Mouse (Mus musculus) heart, postnatal 0 days (tissue): ENCODE measurements at regions not wholly inside any gene's neighbourhood (a gene's known extent, or its start where the extent isn't known, plus 50 kb on each side); places are given as distances from the start of the nearest gene placed in this dataset.

ENCODE experiments used
- ATAC-seq: fragments of 200-750 bp; cut with Nextera tagmentation; 2 replicates; pipeline ENCODE4 v1.8.0; 2017; ENCODE audit warnings: low read depth, moderate number of reproducible peaks, moderate library complexity; ENCODE audit not compliant: insufficient read depth
- DNase-seq: peaks from one replicate; pipeline ENCODE4 v3.0.0-alpha.2; 2016; ENCODE audit warnings: low spot score
- H3K27ac ChIP-seq: fragments of 300-500 bp; sonication (generic); 2 replicates; pipeline ENCODE4 v1.5.1; 2014; ENCODE audit warnings: low read depth, mild to moderate bottlenecking
- H3K27me3 ChIP-seq: fragments of 300-500 bp; sonication (generic); 2 replicates; pipeline ENCODE4 v1.6.1; 2014; ENCODE audit warnings: low read length, mixed read lengths; ENCODE audit not compliant: control insufficient read depth, insufficient read depth
- H3K36me3 ChIP-seq: fragments of 300-500 bp; sonication (generic); replicated peaks from 2 replicates; pipeline ENCODE4 v1.6.1; 2014; ENCODE audit warnings: low read length, mixed read lengths; ENCODE audit not compliant: control insufficient read depth, insufficient read depth
- H3K4me1 ChIP-seq: fragments of 300-500 bp; sonication (generic); 2 replicates; pipeline ENCODE4 v1.6.1; 2014; ENCODE audit warnings: antibody characterized with exemption; ENCODE audit not compliant: control insufficient read depth, insufficient read depth
- H3K4me2 ChIP-seq: fragments of 300-500 bp; sonication (generic); 2 replicates; pipeline ENCODE4 v1.6.1; 2014; ENCODE audit warnings: low read depth, mild to moderate bottlenecking, low read length, moderate library complexity
- H3K4me3 ChIP-seq: fragments of 300-500 bp; sonication (generic); 2 replicates; pipeline ENCODE4 v1.5.1; 2014; ENCODE audit warnings: low read depth, low read length
- H3K9ac ChIP-seq: fragments of 300-500 bp; sonication (generic); replicated peaks from 2 replicates; pipeline ENCODE4 v1.6.1; 2014; ENCODE audit warnings: low read depth, low read length, mixed read lengths
- H3K9me3 ChIP-seq: fragments of 300-500 bp; sonication (generic); replicated peaks from 2 replicates; pipeline ENCODE4 v1.6.1; 2016; ENCODE audit warnings: low read length; ENCODE audit not compliant: control insufficient read depth
- CTCF ChIP-seq: IDR thresholded peaks from 2 replicates; pipeline ENCODE4 v1.5.1; 2016; ENCODE audit warnings: antibody characterized with exemption, control low read depth, low read depth
- EP300 ChIP-seq: IDR thresholded peaks from 2 replicates; pipeline ENCODE4 v1.6.1; 2016; ENCODE audit warnings: antibody characterized with exemption, low read depth
- WGBS: fragments of 180-500 bp; shearing (Covaris S2); extraction: QIAGEN DNeasy Blood & Tissue Kit; methylation state at CpG from one replicate; pipeline ENCODE4 v1.1.7; 2014; 5-methylcytosine and 5-hydroxymethylcytosine counted together

- no peaks in the 10 kb centered on the region for H3K36me3 ChIP-seq
- H3K27ac ChIP-seq, result no peak overlapping the region
- H3K9me3 ChIP-seq, result no peaks in the 10 kb centered on the region
- no peak overlapping the region for H3K4me2 ChIP-seq
- DNase-seq (no peak), ATAC-seq (peak; percentile 44; the same call in 1 of the 2 replicates)
- WGBS, result 26% methylated on average over 1 of the region's 1 CpGs
- no peak for TF ChIP-seq EP300
- TF ChIP-seq CTCF, result no peak
- no peaks in the 10 kb centered on the region for H3K27me3 ChIP-seq
- H3K4me3 ChIP-seq, result no peak overlapping the region
- no peak overlapping the region for H3K9ac ChIP-seq
- no peaks in the 10 kb centered on the region for H3K4me1 ChIP-seq
These were observed 289.5 kb downstream of the Slc22a22 start for GRCm38 (mm10) chr15:57187840-57188457.

- DNase-seq, result no peak
- Histone ChIP-seq H3K27ac (no peak overlapping the region), H3K4me1 (no peaks in the 10 kb centered on the region), H3K9me3 (no peaks in the 10 kb centered on the region), H3K9ac (no peak overlapping the region), H3K4me2 (no peak overlapping the region), H3K36me3 (no peaks in the 10 kb centered on the region), H3K27me3 (no peaks in the 10 kb centered on the region), H3K4me3 (no peak overlapping the region)
- no peak for ATAC-seq
- no peak for TF ChIP-seq EP300
- TF ChIP-seq CTCF, result no peak
- 67% methylated on average over 1 of the region's 1 CpGs for WGBS
These were observed 298.3 kb downstream of the Slc22a22 start for GRCm38 (mm10) chr15:57179138-57179537.

DNA sequence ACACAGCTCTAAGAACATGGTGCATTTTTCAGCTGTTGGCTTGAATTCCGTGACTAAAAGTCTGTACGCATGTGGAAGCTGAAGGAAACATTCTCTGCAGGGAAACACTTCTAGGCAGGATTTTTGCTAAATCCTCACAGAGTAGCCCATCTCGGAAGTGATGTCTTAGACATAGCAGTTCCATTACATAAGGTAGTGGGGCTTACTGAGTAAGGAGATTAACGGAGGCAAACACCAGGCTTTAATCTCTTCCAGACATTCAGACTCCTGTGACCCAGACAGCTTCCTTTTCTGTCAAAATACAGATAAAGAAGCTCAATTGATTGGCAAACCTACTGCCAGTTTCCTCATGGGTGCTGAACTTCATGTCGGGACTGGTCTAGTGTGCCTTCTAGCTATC, 304.7 kb downstream of the Slc22a22 start:
- no peak overlapping the region for H3K4me3 ChIP-seq
- no peak overlapping the region for H3K27ac ChIP-seq
- no peaks in the 10 kb centered on the region for H3K9me3 ChIP-seq
- no peaks in the 10 kb centered on the region for H3K27me3 ChIP-seq
- no peak overlapping the region for H3K9ac ChIP-seq
- DNase-seq, result no peak
- no peaks in the 10 kb centered on the region for H3K36me3 ChIP-seq
- no peak for ATAC-seq
- no peak for TF ChIP-seq EP300
- TF ChIP-seq CTCF, result no peak
- H3K4me2 ChIP-seq, result no peak overlapping the region
- 21% methylated on average over 5 of the region's 5 CpGs for WGBS
- no peaks in the 10 kb centered on the region for H3K4me1 ChIP-seq

DNA sequence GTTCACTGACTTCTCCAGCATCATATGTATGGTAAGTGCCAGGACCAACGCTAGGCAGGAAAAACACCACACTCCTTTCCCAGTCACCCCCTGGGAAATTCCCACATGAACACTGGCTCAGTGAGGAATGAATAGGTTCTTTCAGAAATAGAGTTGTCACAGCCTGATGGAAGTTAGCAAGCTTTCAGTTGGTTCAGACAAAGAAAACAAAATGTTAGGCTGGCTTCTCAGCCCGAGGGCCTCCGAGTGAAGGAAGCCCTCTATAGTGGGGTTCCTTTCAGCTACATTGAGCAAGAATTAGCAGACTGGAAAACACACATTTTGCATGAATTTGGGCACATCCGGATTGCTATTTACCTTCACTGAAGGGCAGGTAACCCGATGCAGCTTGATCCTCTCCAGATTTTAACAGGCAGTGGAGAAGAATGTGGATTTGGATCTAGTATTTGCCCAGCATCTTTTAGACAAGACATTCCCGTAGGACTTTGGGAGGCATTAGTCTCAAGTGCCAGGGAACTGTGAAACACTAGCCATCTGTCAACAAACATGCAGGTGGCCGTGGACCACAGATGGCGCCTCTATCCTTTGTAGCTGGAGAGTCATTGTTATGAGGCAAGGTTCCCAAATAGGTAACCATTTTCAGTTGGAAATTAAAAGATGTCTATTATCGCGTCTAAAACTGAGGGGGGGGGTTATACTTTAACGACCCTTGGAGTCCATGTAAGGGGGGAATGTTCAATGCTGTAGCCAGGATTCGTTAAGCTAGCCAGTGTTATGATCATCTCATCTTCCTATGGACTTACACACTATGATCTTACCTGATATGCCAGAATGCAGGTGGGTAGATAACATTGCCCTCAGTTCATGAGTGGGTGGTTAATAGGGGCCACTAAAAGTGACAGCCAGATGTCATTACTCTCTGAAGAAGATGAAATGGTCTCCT, 314.8 kb downstream of the Slc22a22 start:
- Histone ChIP-seq H3K36me3 (no peaks in the 10 kb centered on the region), H3K4me2 (no peak overlapping the region), H3K27me3 (no peaks in the 10 kb centered on the region), H3K4me3 (no peak overlapping the region), H3K4me1 (no peaks in the 10 kb centered on the region), H3K27ac (no peak overlapping the region), H3K9ac (no peak overlapping the region), H3K9me3 (no peaks in the 10 kb centered on the region)
- TF ChIP-seq EP300, result no peak
- no peak for TF ChIP-seq CTCF
- 61% methylated on average over 12 of the region's 12 CpGs for WGBS
- ATAC-seq (no peak), DNase-seq (no peak)

GRCm38 (mm10) chr15:57140130-57140750, 337.2 kb downstream of the Slc22a22 start:
- TF ChIP-seq CTCF (no peak), EP300 (no peak)
- Histone ChIP-seq H3K27me3 (no peaks in the 10 kb centered on the region), H3K4me1 (no peaks in the 10 kb centered on the region), H3K9me3 (no peaks in the 10 kb centered on the region), H3K27ac (no peak overlapping the region), H3K4me3 (no peak overlapping the region), H3K9ac (no peak overlapping the region), H3K4me2 (no peak overlapping the region), H3K36me3 (no peaks in the 10 kb centered on the region)
- DNase-seq, result no peak
- 23% methylated on average over 9 of the region's 9 CpGs for WGBS
- ATAC-seq, result no peak
